Comparison of ENCODE assay signal across 19 mouse cellular contexts in the genomic region with DNA sequence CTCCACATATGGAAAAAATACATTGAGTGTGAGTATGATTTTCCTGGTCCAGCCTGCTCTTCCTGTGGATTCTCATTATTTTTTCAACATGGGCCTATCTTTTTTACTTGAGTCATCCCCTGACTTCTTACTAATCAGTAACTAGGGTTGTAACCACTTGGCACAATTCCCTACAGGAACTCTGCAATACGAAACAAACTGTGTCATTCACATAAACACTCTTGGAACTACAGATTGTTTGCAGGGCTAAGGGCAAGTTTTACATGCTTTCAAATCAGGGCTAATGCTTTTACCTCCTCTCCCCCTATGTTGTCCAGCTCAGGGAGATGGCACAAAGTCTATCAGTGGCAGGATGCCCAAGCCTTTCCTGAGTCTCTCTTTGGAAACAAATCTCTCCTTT.
DNase-seq lines count a peak whose midpoint lies in the region; ATAC-seq and TF ChIP-seq lines count a peak whose summit lies in the region.
"Had no signal": no experiment of that assay in that cellular context is flagged by ENCODE, and none has a peak within 500 bp of the region (broad histone marks: within the 10 kb centered on the region; RNA-seq: fewer than 3 reads in every experiment).

No protein-coding gene starts in this region.

- H3K4me3 ChIP-seq in liver, adult 2 months (ENCODE audit: insufficient read depth, low read depth, low read length), result no peak overlapping the region
- H3K4me3 ChIP-seq in intestine, embryonic 16.5 days (ENCODE audit: low read length), result no peak overlapping the region
- H3K4me3 ChIP-seq: embryonic facial prominence, embryonic 10.5 days; gastrocnemius, adult 2 months; heart, embryonic 10.5 days; midbrain, embryonic 13.5 days; neural tube, embryonic 12.5 days had no signal

- no peaks in the 10 kb centered on the region for H3K79me2 ChIP-seq in liver, adult 2 months (ENCODE audit: control insufficient read depth, insufficient read depth, low read length)

- no peak for TF ChIP-seq POLR2A in liver, adult 2 months (IDR thresholded peaks at IDR 0.05; ENCODE audit: extremely low read depth, insufficient read depth, low read length)

- no peak overlapping the region; the same call in 1 of the 2 replicates for H3K9ac ChIP-seq in liver, adult 2 months (ENCODE audit: low read depth, low read length)
- no peak overlapping the region for H3K9ac ChIP-seq in intestine, embryonic 16.5 days (ENCODE audit: low read depth, low read length)
- H3K9ac ChIP-seq: liver, embryonic 14.5 days; midbrain, embryonic 13.5 days; neural tube, embryonic 12.5 days had no signal

- no peaks in the 10 kb centered on the region for H3K9me3 ChIP-seq in intestine, embryonic 16.5 days (ENCODE audit: control insufficient read depth, low read length)
- H3K9me3 ChIP-seq: embryonic facial prominence, embryonic 10.5 days; heart, embryonic 10.5 days; midbrain, embryonic 13.5 days; neural tube, embryonic 12.5 days had no signal

- ATAC-seq in intestine, embryonic 16.5 days, result peak; percentile 82
- ATAC-seq: midbrain, embryonic 13.5 days had no signal

- H3K27me3 ChIP-seq in liver, adult 2 months (ENCODE audit: control insufficient read depth, insufficient read depth, low read length), result no peaks in the 10 kb centered on the region
- H3K27me3 ChIP-seq in intestine, embryonic 16.5 days (replicated peaks; ENCODE audit: control insufficient read depth, insufficient read depth, low read length), result no peaks in the 10 kb centered on the region
- H3K27me3 ChIP-seq: midbrain, embryonic 13.5 days; neural tube, embryonic 12.5 days had no signal

- peak; percentile 17 to 21 for DNase-seq in cerebellum, postnatal 14 days
- no peak for DNase-seq in cerebellum, adult 9-10 months
- DNase-seq in liver, adult 2 months (ENCODE audit: extremely low read depth, low read depth, low spot score), result peak; percentile 100
- DNase-seq in liver, result no peak
- DNase-seq in 3T3-L1 (ENCODE audit: low read depth, low spot score), result peak; percentile 69
- no peak for DNase-seq in urinary bladder, postnatal 25 days (ENCODE audit: low spot score)
- DNase-seq in embryo, embryonic 9.5 days (ENCODE audit: extremely low spot score), result no peak
- DNase-seq: B cell, adult 2 months; cerebellum, adult 11 months; gastrocnemius, adult 2 months; heart, postnatal 10 days; layer of hippocampus, postnatal 36 days; right cerebral cortex, postnatal 4 days had no signal

- peaks cover 28% of the 10 kb centered on the region for H3K4me1 ChIP-seq in liver, adult 2 months (ENCODE audit: control insufficient read depth, insufficient read depth, low read length)
- H3K4me1 ChIP-seq in intestine, embryonic 16.5 days (ENCODE audit: control insufficient read depth, insufficient read depth, low read length), result peaks cover 5% of the 10 kb centered on the region; the same call in 1 of the 2 replicates
- H3K4me1 ChIP-seq: embryonic facial prominence, embryonic 10.5 days; heart, embryonic 10.5 days; midbrain, embryonic 13.5 days; neural tube, embryonic 12.5 days had no signal

- peak overlapping the region; percentile 98 for H3K27ac ChIP-seq in liver, adult 2 months (replicated peaks; ENCODE audit: insufficient read depth, low read depth, low read length)
- no peak overlapping the region for H3K27ac ChIP-seq in intestine, embryonic 16.5 days (ENCODE audit: low read length)
- H3K27ac ChIP-seq: embryonic facial prominence, embryonic 10.5 days; gastrocnemius, adult 2 months; heart, embryonic 10.5 days; liver, embryonic 14.5 days; midbrain, embryonic 13.5 days; neural tube, embryonic 12.5 days had no signal

- no peak for TF ChIP-seq CTCF in liver, adult 2 months (IDR thresholded peaks at IDR 0.05; ENCODE audit: low read depth, low read length)

- no peak overlapping the region for H3K4me2 ChIP-seq in intestine, embryonic 16.5 days (ENCODE audit: low read depth, low read length)
- H3K4me2 ChIP-seq: midbrain, embryonic 13.5 days; neural tube, embryonic 12.5 days had no signal

- no peaks in the 10 kb centered on the region for H3K36me3 ChIP-seq in liver, adult 2 months (ENCODE audit: control insufficient read depth, insufficient read depth, low read length)
- H3K36me3 ChIP-seq in intestine, embryonic 16.5 days (ENCODE audit: control insufficient read depth, insufficient read depth, low read length), result no peaks in the 10 kb centered on the region
- H3K36me3 ChIP-seq: embryonic facial prominence, embryonic 10.5 days; heart, embryonic 10.5 days; midbrain, embryonic 13.5 days; neural tube, embryonic 12.5 days had no signal

- 2% methylated on average over 1 of the region's 1 CpGs for WGBS in liver, adult 2 months
- WGBS in intestine, embryonic 16.5 days, result 15% methylated on average over 1 of the region's 1 CpGs

Comparison
In these comparisons a context has a peak if more than half of its experiments do, and no peak if none do; other contexts are left out.
1. DNase-seq: peak in cerebellum, postnatal 14 days (2 of 2), liver, adult 2 months (single experiment) and 3T3-L1 (single experiment); none in cerebellum, adult 9-10 months (single experiment), liver (single experiment), urinary bladder, postnatal 25 days (single experiment) and embryo, embryonic 9.5 days (single experiment).